Mouse (Mus musculus) heart, adult 2 months (tissue): Measurements from ENCODE around the gene Tmx2. TPM values are rescaled to one million over a fixed set of nuclear protein-coding genes. Genes with fewer than 3 reads are reported as not detected.

ENCODE experiments used
- DNase-seq, 2 experiments: peaks; one replicate each; pipeline ENCODE4 v3.0.0; 2021
- H3K27ac ChIP-seq: fragments of 200-600 bp; 2 replicates; pipeline ENCODE4 v1.8.1; 2022
- H3K27me3 ChIP-seq: fragments of 200-500 bp; 2 replicates; pipeline ENCODE4 v1.6.1; 2012; ENCODE audit warnings: mild to moderate bottlenecking, low read length, inconsistent platforms, mixed read lengths; ENCODE audit not compliant: control insufficient read depth, insufficient read depth
- H3K36me3 ChIP-seq: fragments of 200-500 bp; 2 replicates; pipeline ENCODE4 v1.6.1; 2012; ENCODE audit warnings: low read length, inconsistent platforms; ENCODE audit not compliant: control insufficient read depth, insufficient read depth
- H3K4me1 ChIP-seq: fragments of 200-500 bp; 2 replicates; pipeline ENCODE4 v1.6.1; 2011; ENCODE audit warnings: low read length; ENCODE audit not compliant: control insufficient read depth, insufficient read depth
- H3K4me3 ChIP-seq: fragments of 200-600 bp; 2 replicates; pipeline ENCODE4 v1.8.1; 2022
- H3K79me2 ChIP-seq: fragments of 200-500 bp; replicated peaks from 2 replicates; pipeline ENCODE4 v1.6.1; 2012; ENCODE audit warnings: mild to moderate bottlenecking, inconsistent platforms, low read length, moderate library complexity, mixed read lengths; ENCODE audit not compliant: control insufficient read depth, insufficient read depth
- H3K9ac ChIP-seq: fragments of 200-500 bp; 2 replicates; pipeline ENCODE4 v1.6.1; 2012; ENCODE audit warnings: low read depth, mild to moderate bottlenecking, control low read depth, inconsistent platforms, low read length, mixed read lengths
- CTCF ChIP-seq: fragments of 200-600 bp; IDR thresholded peaks from 2 replicates; pipeline ENCODE4 v1.8.1; 2022; ENCODE audit warnings: antibody characterized with exemption, mild to moderate bottlenecking, moderate library complexity
- EP300 ChIP-seq: fragments of 200-500 bp; IDR thresholded peaks from 2 replicates; pipeline ENCODE4 v1.6.1; 2011; ENCODE audit warnings: low read depth, low read length, control low read depth; ENCODE audit not compliant: insufficient read depth
- POLR2A ChIP-seq: fragments of 200-500 bp; IDR thresholded peaks from 2 replicates; pipeline ENCODE4 v1.6.1; 2011; ENCODE audit warnings: mild to moderate bottlenecking, low read depth, low read length, control low read depth; ENCODE audit not compliant: insufficient read depth
- WGBS: fragments of 180-500 bp; shearing (Covaris S2); methylation state at CpG from one replicate; pipeline ENCODE4 v1.1.7; 2018; 5-methylcytosine and 5-hydroxymethylcytosine counted together
- intact Hi-C: fragments of 180-260 bp; cut with DNase I; formaldehyde crosslinking; loops from one replicate; pipeline ENCODE4 v1.15.1; 2025
- polyA plus RNA-seq: library from polyadenylated mRNA; depleted of rRNA; stranded (reverse); fragments of >200 nt; gene quantifications from 2 replicates; pipeline ENCODE4 v1.2.3, GENCODE M21; 2012
- total RNA-seq, 2 experiments: library from RNA; stranded (reverse); gene quantifications; 2 replicates each; pipeline ENCODE4 v1.2.3; 2021

Tmx2 gene
- total and polyA plus RNA-seq, 3 experiments: 105 to 148 (median 115) TPM

- TF ChIP-seq CTCF (no peak), POLR2A (no peak), EP300 (no peak)
- Histone ChIP-seq H3K4me1 (peaks cover 44% of the 10 kb centered on the region), H3K27me3 (no peaks in the 10 kb centered on the region), H3K79me2 (peaks cover 6% of the 10 kb centered on the region), H3K36me3 (peaks cover 71% of the 10 kb centered on the region), H3K4me3 (peak overlapping the region; percentile 13; the same call in 1 of the 2 replicates), H3K27ac (peak overlapping the region; percentile 87), H3K9ac (0 out of 2 replicates have a peak overlapping the region, but pooled peaks have one; percentile 7)
- WGBS: 18% methylated on average over 4 of the region's 4 CpGs
- no peak for DNase-seq
- intact Hi-C loops: no loop called here
These were observed 44.9 kb downstream of the Tmx2 start for GRCm38 (mm10) chr2:84634006-84634405.

- intact Hi-C loops: loop anchor here (2.0 kb wide), 1 partner anchor 18 kb away; the partner anchor contains the start of gene Ctnnd1
- H3K4me1 ChIP-seq: peaks cover 44% of the 10 kb centered on the region
- H3K79me2 ChIP-seq: peaks cover 5% of the 10 kb centered on the region
- WGBS: 0% methylated on average over 3 of the region's 3 CpGs
- no peaks in the 10 kb centered on the region for H3K27me3 ChIP-seq
- H3K9ac ChIP-seq: peak overlapping the region; percentile 53
- TF ChIP-seq CTCF (no peak), EP300 (0 out of 2 replicates have a peak, but pooled peaks have one; percentile 26), POLR2A (no peak)
- DNase-seq: no peak
- peak overlapping the region; percentile 9; the same call in 1 of the 2 replicates for H3K4me3 ChIP-seq
- H3K36me3 ChIP-seq: peaks cover 69% of the 10 kb centered on the region
- peak overlapping the region; percentile 87 for H3K27ac ChIP-seq
These were observed 45.9 kb downstream of the Tmx2 start for GRCm38 (mm10) chr2:84632999-84633398.

GRCm38 (mm10) chr2:84632001-84632400 is 46.9 kb downstream of the Tmx2 start:
- H3K36me3 ChIP-seq: peaks cover 68% of the 10 kb centered on the region
- H3K4me3 ChIP-seq: no peak overlapping the region
- TF ChIP-seq EP300 (no peak), POLR2A (no peak), CTCF (no peak)
- intact Hi-C loops: loop anchor here (2.0 kb wide), 1 partner anchor 19 kb away; the partner anchor contains the start of gene Ctnnd1
- H3K79me2 ChIP-seq: peaks cover 2% of the 10 kb centered on the region
- no peak for DNase-seq
- H3K4me1 ChIP-seq: peaks cover 46% of the 10 kb centered on the region
- H3K27me3 ChIP-seq: no peaks in the 10 kb centered on the region
- no peak overlapping the region for H3K9ac ChIP-seq
- WGBS: 85% methylated on average over 1 of the region's 1 CpGs
- peak overlapping the region; percentile 87 for H3K27ac ChIP-seq

- peaks cover 32% of the 10 kb centered on the region for H3K4me1 ChIP-seq
- H3K36me3 ChIP-seq: peaks cover 75% of the 10 kb centered on the region
- no peaks in the 10 kb centered on the region for H3K27me3 ChIP-seq
- intact Hi-C loops: no loop called here
- H3K4me3 ChIP-seq: no peak overlapping the region
- DNase-seq: no peak
- H3K9ac ChIP-seq: 0 out of 2 replicates have a peak overlapping the region, but pooled peaks have one; percentile 34
- H3K79me2 ChIP-seq: peaks cover 8% of the 10 kb centered on the region
- peak overlapping the region; percentile 6; the same call in 1 of the 2 replicates for H3K27ac ChIP-seq
- TF ChIP-seq EP300: no peak
- TF ChIP-seq POLR2A: no peak
- TF ChIP-seq CTCF: no peak
- 28% methylated on average over 3 of the region's 3 CpGs for whole genome bisulfite sequencing
These were observed 51.9 kb downstream of the Tmx2 start for GRCm38 (mm10) chr2:84627036-84627435.

GRCm38 (mm10) chr2:84626366-84626975 is 52.5 kb downstream of the Tmx2 start:
- TF ChIP-seq POLR2A: no peak
- no peak overlapping the region; the same call in 1 of the 2 replicates for H3K27ac ChIP-seq
- intact Hi-C loops: no loop called here
- H3K4me3 ChIP-seq: no peak overlapping the region
- no peak overlapping the region for H3K9ac ChIP-seq
- peaks cover 28% of the 10 kb centered on the region for H3K4me1 ChIP-seq
- H3K27me3 ChIP-seq: no peaks in the 10 kb centered on the region
- 70% methylated on average over 7 of the region's 7 CpGs for WGBS
- no peak for DNase-seq
- H3K36me3 ChIP-seq: peaks cover 75% of the 10 kb centered on the region
- H3K79me2 ChIP-seq: peaks cover 8% of the 10 kb centered on the region

GRCm38 (mm10) chr2:84624201-84624600 is 54.7 kb downstream of the Tmx2 start:
- Histone ChIP-seq H3K9ac (peak overlapping the region; percentile 54; the same call in 1 of the 2 replicates), H3K27ac (peak overlapping the region; percentile 58), H3K4me1 (peaks cover 30% of the 10 kb centered on the region), H3K79me2 (peaks cover 6% of the 10 kb centered on the region), H3K36me3 (peaks cover 70% of the 10 kb centered on the region), H3K4me3 (no peak overlapping the region), H3K27me3 (no peaks in the 10 kb centered on the region)
- intact Hi-C loops: no loop called here
- no peak for DNase-seq
- 91% methylated on average over 17 of the region's 17 CpGs for WGBS
- no peak for TF ChIP-seq CTCF
- TF ChIP-seq EP300: no peak
- no peak for TF ChIP-seq POLR2A
